Mouse (Mus musculus) limb, embryonic 13.5 days (tissue): ENCODE measurements at regions not wholly inside any gene's neighbourhood (a gene's known extent, or its start where the extent isn't known, plus 50 kb on each side); places are given as distances from the start of the nearest gene placed in this dataset.

Experiments used
- ATAC-seq: fragments of 200-750 bp; cut with Nextera tagmentation; 2 replicates; pipeline ENCODE4 v1.8.0; 2017; ENCODE audit warnings: low read depth, moderate number of reproducible peaks, moderate TSS enrichment; ENCODE audit not compliant: low FRiP score
- H3K27ac ChIP-seq: fragments of 300-500 bp; sonication (generic); 2 replicates; pipeline ENCODE4 v1.5.1; 2015; ENCODE audit warnings: inconsistent platforms, mild to moderate bottlenecking, moderate library complexity
- H3K27me3 ChIP-seq: fragments of 300-500 bp; sonication (generic); 2 replicates; pipeline ENCODE4 v1.6.1; 2015; ENCODE audit warnings: mild to moderate bottlenecking, inconsistent platforms
- H3K36me3 ChIP-seq: fragments of 300-500 bp; sonication (generic); 2 replicates; pipeline ENCODE4 v1.6.1; 2015; ENCODE audit warnings: inconsistent platforms, mild to moderate bottlenecking, moderate library complexity
- H3K4me1 ChIP-seq: fragments of 300-500 bp; sonication (generic); 2 replicates; pipeline ENCODE4 v1.6.1; 2015; ENCODE audit warnings: inconsistent platforms
- H3K4me2 ChIP-seq: fragments of 300-500 bp; sonication (generic); replicated peaks from 2 replicates; pipeline ENCODE4 v1.6.1; 2015; ENCODE audit warnings: inconsistent platforms, mild to moderate bottlenecking, moderate library complexity
- H3K4me3 ChIP-seq: fragments of 300-500 bp; sonication (generic); 2 replicates; pipeline ENCODE4 v1.5.1; 2015; ENCODE audit warnings: moderate library complexity, mild to moderate bottlenecking, inconsistent platforms
- H3K9ac ChIP-seq: fragments of 300-500 bp; sonication (generic); 2 replicates; pipeline ENCODE4 v1.6.1; 2015; ENCODE audit warnings: mild to moderate bottlenecking, inconsistent platforms
- H3K9me3 ChIP-seq: fragments of 300-500 bp; sonication (generic); 2 replicates; pipeline ENCODE4 v1.6.1; 2016; ENCODE audit warnings: inconsistent platforms
- WGBS: fragments of 180-500 bp; shearing (Covaris S2); methylation state at CpG from one replicate; pipeline ENCODE4 v1.1.7; 2015; 5-methylcytosine and 5-hydroxymethylcytosine counted together

DNA sequence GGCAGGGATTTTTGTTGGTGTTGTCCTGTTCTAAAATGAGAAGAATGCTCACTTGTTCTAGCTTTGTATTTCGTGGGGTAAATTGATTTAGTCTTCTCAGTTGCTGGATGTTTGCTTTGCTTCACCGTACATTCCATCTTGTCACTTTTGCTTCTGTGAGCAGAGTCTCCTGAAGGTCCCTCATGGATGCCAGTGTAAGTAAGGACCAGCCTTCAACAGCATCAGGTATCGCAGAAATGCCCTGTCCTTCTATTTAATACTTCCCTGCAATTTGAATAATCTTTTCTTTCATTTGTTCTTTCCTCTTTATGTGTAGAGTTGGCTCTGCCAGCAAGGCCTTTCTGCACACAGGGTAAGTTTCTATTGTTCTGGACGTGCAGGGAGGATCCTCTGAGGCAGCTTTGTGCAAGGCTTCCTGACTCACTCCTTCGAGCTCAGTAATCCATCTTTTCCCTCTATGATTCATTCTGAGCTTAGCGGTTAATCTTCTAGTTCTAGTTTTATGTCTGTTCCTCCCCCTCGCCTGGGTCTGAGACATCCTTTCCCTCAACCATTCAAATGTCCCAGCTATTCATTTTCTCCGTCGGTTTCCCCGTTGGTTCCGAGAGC is 55.7 kb upstream of the Gm5148 start:
- no peaks in the 10 kb centered on the region for H3K4me1 ChIP-seq
- H3K9ac ChIP-seq = no peak overlapping the region
- H3K4me3 ChIP-seq = no peak overlapping the region
- no peak for ATAC-seq
- H3K27me3 ChIP-seq = no peaks in the 10 kb centered on the region; the same call in 1 of the 2 replicates
- 56% methylated on average over 11 of the region's 11 CpGs for WGBS
- no peak overlapping the region for H3K4me2 ChIP-seq
- no peak overlapping the region for H3K27ac ChIP-seq
- no peaks in the 10 kb centered on the region for H3K36me3 ChIP-seq
- no peaks in the 10 kb centered on the region for H3K9me3 ChIP-seq

GRCm38 (mm10) chr3:37778386-37778785 is 54.1 kb upstream of the Gm5148 start:
- Histone ChIP-seq H3K4me3 (no peak overlapping the region), H3K36me3 (no peaks in the 10 kb centered on the region), H3K27ac (no peak overlapping the region), H3K9me3 (0 out of 2 replicates have a peak, but pooled peaks cover 2% of the 10 kb centered on the region), H3K27me3 (no peaks in the 10 kb centered on the region; the same call in 1 of the 2 replicates), H3K9ac (no peak overlapping the region), H3K4me2 (no peak overlapping the region), H3K4me1 (no peaks in the 10 kb centered on the region)
- 92% methylated on average over 7 of the region's 7 CpGs for WGBS
- no peak for ATAC-seq

- WGBS = 46% methylated on average over 4 of the region's 4 CpGs
- H3K4me3 ChIP-seq = no peak overlapping the region
These were observed 51.9 kb upstream of the Gm5148 start for GRCm38 (mm10) chr3:37776224-37776623.

More at GRCm38 (mm10) chr3:37776224-37776623, 51.9 kb upstream of the Gm5148 start:
- Histone ChIP-seq H3K9me3 (0 out of 2 replicates have a peak, but pooled peaks cover 2% of the 10 kb centered on the region), H3K9ac (no peak overlapping the region), H3K36me3 (no peaks in the 10 kb centered on the region), H3K27ac (no peak overlapping the region), H3K4me2 (no peak overlapping the region), H3K27me3 (no peaks in the 10 kb centered on the region; the same call in 1 of the 2 replicates), H3K4me1 (no peaks in the 10 kb centered on the region)
- no peak for ATAC-seq
